Mouse (Mus musculus) ES-Bruce4 (cell line): ENCODE measurements around the gene 1700037H04Rik. TPM values are rescaled to one million over a fixed set of nuclear protein-coding genes. Genes with fewer than 3 reads are reported as not detected.

Experiments used
- H3K27ac ChIP-seq: 2 replicates; pipeline ENCODE4 v1.5.1; 2012; ENCODE audit warnings: low read length, inconsistent platforms; ENCODE audit not compliant: insufficient read depth
- H3K27me3 ChIP-seq: 2 replicates; pipeline ENCODE4 v1.6.1; 2012; ENCODE audit warnings: mild to moderate bottlenecking, low read length, inconsistent platforms; ENCODE audit not compliant: control insufficient read depth, poor library complexity, insufficient read depth, severe bottlenecking
- H3K36me3 ChIP-seq: 2 replicates; pipeline ENCODE4 v1.6.1; 2012; ENCODE audit warnings: inconsistent platforms, mild to moderate bottlenecking, low read length, moderate library complexity; ENCODE audit not compliant: control insufficient read depth, poor library complexity, insufficient read depth, severe bottlenecking
- H3K4me1 ChIP-seq: one replicate; pipeline ENCODE4 v1.8.1; 2011; ENCODE audit warnings: low read length; ENCODE audit not compliant: control insufficient read depth, insufficient read depth
- H3K4me3 ChIP-seq: 2 replicates; pipeline ENCODE4 v1.5.1; 2011; ENCODE audit warnings: low read depth, mild to moderate bottlenecking, low read length
- H3K9ac ChIP-seq: 2 replicates; pipeline ENCODE4 v1.6.1; 2012; ENCODE audit warnings: low read depth, mild to moderate bottlenecking, inconsistent platforms; ENCODE audit not compliant: poor library complexity, severe bottlenecking
- H3K9me3 ChIP-seq: replicated peaks from 2 replicates; pipeline ENCODE4 v1.6.1; 2012; ENCODE audit warnings: mild to moderate bottlenecking, low read length, inconsistent platforms; ENCODE audit not compliant: control insufficient read depth, poor library complexity, insufficient read depth, severe bottlenecking
- CTCF ChIP-seq: IDR thresholded peaks from one replicate; pipeline ENCODE4 v1.8.1; 2011; ENCODE audit warnings: low read depth, low read length
- EP300 ChIP-seq: IDR thresholded peaks from 2 replicates; pipeline ENCODE4 v1.6.1; 2011; ENCODE audit warnings: low read depth, low read length; ENCODE audit not compliant: insufficient read depth
- POLR2A ChIP-seq: IDR thresholded peaks from one replicate; pipeline ENCODE4 v1.8.1; 2011; ENCODE audit warnings: low read length; ENCODE audit not compliant: insufficient read depth
- polyA plus RNA-seq: library from polyadenylated mRNA; stranded (reverse); fragments of >200 nt; gene quantifications from 2 replicates; pipeline ENCODE4 v1.2.4, GENCODE M21; 2011; ENCODE audit warnings: low read depth; ENCODE audit not compliant: missing spikeins, insufficient read depth, insufficient read length

1700037H04Rik gene
- polyA plus RNA-seq, 1 experiment, result 79.8 TPM

DNA sequence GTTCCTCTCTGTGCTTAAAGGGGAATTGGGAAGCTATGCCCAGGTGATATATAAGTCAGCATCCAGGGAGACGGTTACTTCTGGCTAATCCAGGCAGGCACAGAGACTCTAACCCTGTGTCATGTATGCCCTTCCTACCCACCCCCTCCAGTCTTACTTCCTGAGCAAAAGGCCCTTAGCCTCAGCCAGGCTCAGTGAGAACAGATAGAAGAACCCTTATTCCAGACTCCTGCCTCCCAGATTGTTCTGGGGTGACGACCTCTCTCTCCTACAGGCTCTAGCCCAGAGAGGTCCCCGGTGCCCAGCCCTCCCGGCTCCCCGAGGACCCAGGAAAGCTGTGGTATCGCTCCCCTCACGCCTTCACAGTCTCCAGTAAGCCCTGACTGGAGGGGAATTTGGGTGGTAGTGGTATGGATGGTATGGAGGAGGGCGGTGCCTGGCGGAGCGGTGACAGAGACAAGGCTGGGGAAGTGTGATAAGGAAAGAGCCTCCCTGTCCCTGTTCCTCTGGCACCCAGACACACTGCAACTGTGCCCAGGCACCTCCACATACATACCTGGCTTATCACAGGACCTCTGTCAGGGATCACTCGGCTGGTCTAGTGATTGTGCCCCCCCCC lies 24.3 kb downstream of the 1700037H04Rik start:
- Histone ChIP-seq H3K27me3 (no peaks in the 10 kb centered on the region), H3K9ac (no peak overlapping the region), H3K4me1 (no peaks in the 10 kb centered on the region), H3K9me3 (no peaks in the 10 kb centered on the region), H3K27ac (no peak overlapping the region), H3K36me3 (no peaks in the 10 kb centered on the region), H3K4me3 (no peak overlapping the region)
- no peak for TF ChIP-seq EP300
- TF ChIP-seq CTCF, result no peak

DNA sequence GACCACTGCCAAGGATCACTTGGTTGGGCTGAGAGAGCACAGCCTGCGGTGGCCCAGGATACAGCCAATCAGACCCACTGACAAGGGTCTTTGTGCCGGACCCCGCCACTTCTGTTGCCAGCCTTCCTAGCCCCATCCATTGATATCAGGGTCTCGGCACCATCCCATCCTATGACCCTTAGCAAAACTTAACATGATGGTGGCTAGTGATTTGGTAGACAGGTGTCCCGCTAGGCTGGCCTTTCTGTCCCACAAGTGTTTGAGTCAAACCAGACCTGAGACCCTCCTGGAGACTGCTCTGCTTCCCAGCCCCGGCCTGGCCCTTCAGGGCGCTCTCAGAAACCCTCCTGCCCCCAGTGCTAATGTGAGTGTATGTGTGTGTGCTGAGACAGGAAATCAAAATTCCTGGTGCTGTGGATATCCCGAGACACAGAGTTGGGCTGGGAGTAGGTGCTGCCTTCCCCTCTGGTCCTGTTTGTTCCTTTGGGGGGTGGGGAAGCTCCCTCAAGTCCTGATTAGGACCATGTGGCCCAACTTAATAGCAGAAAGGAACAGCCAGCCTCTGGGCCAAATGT lies 25.0 kb downstream of the 1700037H04Rik start:
- Histone ChIP-seq H3K4me3 (no peak overlapping the region), H3K27ac (no peak overlapping the region), H3K27me3 (no peaks in the 10 kb centered on the region), H3K9ac (no peak overlapping the region), H3K4me1 (no peaks in the 10 kb centered on the region), H3K9me3 (no peaks in the 10 kb centered on the region), H3K36me3 (no peaks in the 10 kb centered on the region)
- TF ChIP-seq EP300, result no peak
- no peak for TF ChIP-seq CTCF
- TF ChIP-seq POLR2A, result no peak

DNA sequence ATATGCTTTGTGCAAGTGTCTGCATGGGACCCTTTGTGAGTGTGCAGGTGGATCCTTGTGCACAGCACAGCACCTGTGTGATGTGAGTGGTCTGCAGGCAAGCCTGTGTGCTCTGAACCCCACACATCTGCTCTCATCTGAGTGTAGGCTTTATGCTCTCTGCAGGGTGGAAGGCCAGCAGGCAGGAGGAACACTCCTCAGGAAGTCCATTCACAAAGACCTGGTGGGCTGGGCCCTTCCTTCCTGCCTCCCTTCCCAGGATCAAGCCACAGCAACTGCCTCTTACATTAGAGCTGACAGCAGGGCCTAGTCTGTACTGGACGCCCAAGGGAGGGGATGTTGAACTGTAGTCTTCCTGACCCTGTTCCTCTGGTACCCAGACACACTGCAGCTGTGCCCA lies 25.5 kb downstream of the 1700037H04Rik start:
- Histone ChIP-seq H3K36me3 (no peaks in the 10 kb centered on the region), H3K27me3 (no peaks in the 10 kb centered on the region), H3K27ac (no peak overlapping the region), H3K4me3 (no peak overlapping the region), H3K9ac (no peak overlapping the region), H3K4me1 (no peaks in the 10 kb centered on the region), H3K9me3 (no peaks in the 10 kb centered on the region)
- TF ChIP-seq CTCF (no peak), POLR2A (no peak), EP300 (no peak)

DNA sequence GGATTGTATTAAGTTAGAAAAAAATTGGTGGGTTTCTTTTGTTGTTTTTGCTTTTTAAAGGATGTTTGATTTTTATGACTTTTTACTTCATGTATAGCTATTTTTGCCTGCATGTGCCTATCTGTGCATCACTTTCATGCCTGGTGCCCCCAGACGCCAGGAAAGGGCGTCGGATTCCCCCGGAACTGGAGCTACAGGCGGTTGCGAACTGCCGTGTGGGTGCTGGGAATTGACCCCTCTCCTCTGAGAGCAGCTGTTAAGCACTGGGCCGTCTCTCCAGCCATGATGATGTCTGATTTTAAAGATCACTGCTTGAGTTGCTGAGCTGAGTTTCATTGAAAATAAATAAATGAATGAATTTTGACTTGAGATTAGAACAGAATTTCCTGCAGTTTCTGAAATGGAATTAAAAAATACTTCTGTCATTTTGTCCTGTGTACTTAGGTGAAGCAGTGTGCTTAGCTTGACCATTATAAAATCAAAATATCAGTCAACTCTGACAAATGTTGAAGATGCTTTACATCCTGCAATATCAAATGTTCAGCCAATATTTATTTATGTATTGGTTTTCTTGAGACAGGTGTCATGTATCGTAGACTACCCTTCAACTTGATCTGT lies 26.8 kb downstream of the 1700037H04Rik start, which contains the start of gene Gm11037:
Gm11037 (plus strand) TSS at position 568 of the 618 bp plus-strand sequence.
- Histone ChIP-seq H3K4me3 (no peak within 1 kb of the TSS), H3K9me3 (no peaks in the 10 kb centered on the region), H3K9ac (no peak within 1 kb of the TSS), H3K36me3 (no peaks in the 10 kb centered on the region), H3K4me1 (no peaks in the 10 kb centered on the region), H3K27me3 (no peaks in the 10 kb centered on the region; the same call in 1 of the 2 replicates), H3K27ac (no peak within 1 kb of the TSS)
- TF ChIP-seq EP300 (no peak), CTCF (no peak), POLR2A (no peak)

- no peaks in the 10 kb centered on the region for H3K36me3 ChIP-seq
- no peak overlapping the region for H3K4me3 ChIP-seq
- TF ChIP-seq POLR2A (no peak), CTCF (no peak), EP300 (no peak)
- no peak overlapping the region for H3K27ac ChIP-seq
- no peaks in the 10 kb centered on the region; the same call in 1 of the 2 replicates for H3K27me3 ChIP-seq
- no peaks in the 10 kb centered on the region for H3K9me3 ChIP-seq
- no peak overlapping the region for H3K9ac ChIP-seq
- no peaks in the 10 kb centered on the region for H3K4me1 ChIP-seq
Observed at GRCm38 (mm10) chr2:131132111-131132888, 27.6 kb downstream of the 1700037H04Rik start.

DNA sequence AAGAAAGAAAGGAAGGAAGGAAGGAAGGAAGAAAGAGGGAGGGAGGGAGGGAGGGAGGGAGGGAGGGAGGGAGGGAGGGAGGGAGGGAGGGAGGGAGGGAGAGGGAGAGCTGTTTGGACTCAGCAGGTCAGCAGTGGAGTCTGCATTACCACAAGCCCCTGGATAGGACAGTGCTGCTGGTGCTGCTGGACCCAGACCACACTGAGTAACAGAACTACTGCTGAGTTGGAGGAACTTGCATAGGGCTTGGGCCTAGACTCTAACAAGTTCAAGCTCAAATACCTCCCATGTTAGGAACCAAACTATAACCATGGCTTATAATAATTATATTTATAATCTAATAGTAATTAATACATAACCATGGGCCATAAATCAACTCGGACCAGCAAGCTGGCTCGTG lies 29.0 kb downstream of the 1700037H04Rik start:
- Histone ChIP-seq H3K36me3 (no peaks in the 10 kb centered on the region), H3K9ac (no peak overlapping the region), H3K4me1 (peaks cover 2% of the 10 kb centered on the region), H3K9me3 (no peaks in the 10 kb centered on the region), H3K27ac (no peak overlapping the region), H3K4me3 (no peak overlapping the region), H3K27me3 (no peaks in the 10 kb centered on the region; the same call in 1 of the 2 replicates)
- TF ChIP-seq CTCF, result no peak
- no peak for TF ChIP-seq EP300
- no peak for TF ChIP-seq POLR2A
